In genomic region chr7:16183663-16184062, GRCm38 (mm10) we compare ENCODE assay signal across 9 mouse cellular contexts. TPM values are rescaled to one million over a fixed set of nuclear protein-coding genes. Genes with fewer than 3 reads are reported as not detected.
DNase-seq lines count a peak whose midpoint lies in the region; ATAC-seq lines count a peak whose summit lies in the region.
"Had no signal": no experiment of that assay in that cellular context is flagged by ENCODE, and none has a peak within 500 bp of the region (broad histone marks: within the 10 kb centered on the region; RNA-seq: fewer than 3 reads in every experiment).

No protein-coding gene starts in this region.

- WGBS in liver, embryonic 12.5 days (ENCODE audit: insufficient replicate concordance), result 16% methylated on average over 8 of the region's 8 CpGs

- ATAC-seq in liver, embryonic 12.5 days, result no peak
- no peak for ATAC-seq in erythroblast, adult 5-6 weeks (replicated peaks; ENCODE audit: low FRiP score, poor library complexity, severe bottlenecking)
- ATAC-seq in cerebellum, adult (ENCODE audit: insufficient number of reproducible peaks, low FRiP score, low TSS enrichment), result no peak

- DNase-seq in liver, result peak; percentile 64
- DNase-seq in T-cell, adult 2 months (ENCODE audit: low spot score), result peak; percentile 25
- DNase-seq in induced T-regulatory cell, adult 2 months (ENCODE audit: low read depth), result peak; percentile 71
- peak; percentile 56 for DNase-seq in lung, postnatal 36 days
- DNase-seq in cerebellum, postnatal 25 days, result no peak

- H3K9ac ChIP-seq in liver, embryonic 12.5 days, result no peak overlapping the region
- H3K9ac ChIP-seq: stomach, embryonic 15.5 days had no signal

- no peak overlapping the region for H3K27ac ChIP-seq in liver, embryonic 12.5 days
- H3K27ac ChIP-seq: stomach, embryonic 15.5 days had no signal

- no peaks in the 10 kb centered on the region for H3K4me1 ChIP-seq in liver, embryonic 12.5 days
- H3K4me1 ChIP-seq: stomach, embryonic 15.5 days had no signal

- peaks cover 3% of the 10 kb centered on the region; the same call in 1 of the 2 replicates for H3K27me3 ChIP-seq in liver, embryonic 12.5 days (replicated peaks)
- H3K27me3 ChIP-seq: stomach, embryonic 15.5 days had no signal

- H3K4me2 ChIP-seq in liver, embryonic 12.5 days, result no peak overlapping the region
- H3K4me2 ChIP-seq: stomach, embryonic 15.5 days had no signal

- no peaks in the 10 kb centered on the region; the same call in 1 of the 2 replicates for H3K36me3 ChIP-seq in liver, embryonic 12.5 days

- H3K4me3 ChIP-seq in liver, embryonic 12.5 days, result no peak overlapping the region
- H3K4me3 ChIP-seq: stomach, embryonic 15.5 days had no signal

- no peaks in the 10 kb centered on the region for H3K9me3 ChIP-seq in liver, embryonic 12.5 days (replicated peaks)
- H3K9me3 ChIP-seq: stomach, embryonic 15.5 days had no signal

RNA-seq across cellular contexts. Expression of gene Meis3, which starts 8.8 kb away (rescaled TPM):
- 4.4 and 5.7 TPM in 2 replicates for polyA plus RNA-seq in liver, embryonic 12.5 days (2016; fragmentation: Nextera tagmentation; extraction: Ambion mirVana)
- not detected in 2 replicates for total RNA-seq in erythroblast, adult 5-6 weeks (2015; ENCODE audit: low replicate concordance)
- 0.28 and 1.7 TPM in 2 replicates for total RNA-seq in erythroblast, adult 5-6 weeks (2017; ENCODE audit: low replicate concordance)

RNA-seq across cellular contexts. Expression of gene Dhx34, which starts 38.2 kb away (rescaled TPM):
- polyA plus RNA-seq in liver, embryonic 12.5 days (2016; fragmentation: Nextera tagmentation; extraction: Ambion mirVana), result 9.5 and 9.6 TPM in 2 replicates
- total RNA-seq in erythroblast, adult 5-6 weeks (2015; ENCODE audit: low replicate concordance), result 1.5 and 13.1 TPM in 2 replicates
- 1.0 and 3.1 TPM in 2 replicates for total RNA-seq in erythroblast, adult 5-6 weeks (2017; ENCODE audit: low replicate concordance)

RNA-seq across cellular contexts. Expression of gene Slc8a2, which starts 54.0 kb away (rescaled TPM):
- not detected in 2 replicates for polyA plus RNA-seq in liver, embryonic 12.5 days (2016; fragmentation: Nextera tagmentation; extraction: Ambion mirVana)
- total RNA-seq in erythroblast, adult 5-6 weeks (2015; ENCODE audit: low replicate concordance), result not detected in 2 replicates
- not detected in 2 replicates for total RNA-seq in erythroblast, adult 5-6 weeks (2017; ENCODE audit: low replicate concordance)

Comparison
In these comparisons a context has a peak if more than half of its experiments do, and no peak if none do; other contexts are left out.
1. DNase-seq: peak in liver (single experiment), T-cell, adult 2 months (single experiment), induced T-regulatory cell, adult 2 months (single experiment) and lung, postnatal 36 days (single experiment); none in cerebellum, postnatal 25 days (0 of 2).